Mouse (Mus musculus): ENCODE data around the gene Cmtm7.

GRCm38 (mm10) chr9:114767507-114767906 is 14.1 kb downstream of the Cmtm7 start:
- TF ChIP-seq CTCF (IDR thresholded peaks at IDR 0.05; ENCODE audit: borderline replicate concordance, control insufficient read depth, extremely low read depth, insufficient read depth, low read length, poor library complexity), result no peak
- no peak for TF ChIP-seq POLR2A (IDR thresholded peaks at IDR 0.05; ENCODE audit: control insufficient read depth, extremely low read depth, insufficient read depth, low read length, poor library complexity)
